Comparison of ENCODE assay signal across 21 mouse cellular contexts in the genomic region with DNA sequence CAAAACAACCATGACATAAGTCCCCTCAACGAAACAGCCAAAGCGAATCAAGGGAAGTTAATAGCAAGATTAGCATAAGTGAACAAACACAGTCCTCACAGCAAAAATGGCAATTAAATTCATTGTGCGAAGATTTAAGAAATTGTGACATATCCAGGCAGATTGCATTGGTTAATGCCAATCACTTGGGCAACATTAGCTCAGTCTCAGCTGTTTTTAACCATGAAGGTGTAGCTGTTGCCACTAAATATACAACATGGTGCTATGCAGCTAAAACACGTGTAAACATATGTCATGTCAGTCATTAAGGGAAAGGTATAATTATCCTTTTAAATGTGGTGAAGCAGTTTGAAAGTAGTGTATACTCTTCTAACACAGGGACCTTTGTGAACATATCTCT.
"Had no signal": no experiment of that assay in that cellular context is flagged by ENCODE, and none has a peak within 500 bp of the region (broad histone marks: within the 10 kb centered on the region; RNA-seq: fewer than 3 reads in every experiment).

No protein-coding gene starts in this region.

- H3K27me3 ChIP-seq: lung, embryonic 15.5 days; midbrain, embryonic 12.5 days; neural tube, embryonic 13.5 days; neural tube, embryonic 15.5 days had no signal

- H3K36me3 ChIP-seq: lung, embryonic 15.5 days; midbrain, embryonic 10.5 days; midbrain, embryonic 12.5 days; neural tube, embryonic 13.5 days; neural tube, embryonic 15.5 days had no signal

- H3K9me3 ChIP-seq: lung, embryonic 15.5 days; midbrain, embryonic 10.5 days; midbrain, embryonic 12.5 days; neural tube, embryonic 13.5 days; neural tube, embryonic 15.5 days had no signal

- DNase-seq: liver, postnatal 0 days; lung, adult 2 months; lung, postnatal 14 days; lung, postnatal 36 days; midbrain, embryonic 14.5 days; retina, postnatal 1 day; right cerebral cortex, adult 18-20 months; right cerebral cortex, postnatal 25 days; right cerebral cortex, postnatal 4 days; spleen, adult 18-20 months; thymus, adult 18-20 months; thymus, postnatal 14 days; thymus, postnatal 36 days had no signal

- ATAC-seq: liver, postnatal 0 days; lung, postnatal 0 days; midbrain, embryonic 16.5 days had no signal

- H3K27ac ChIP-seq: lung, embryonic 15.5 days; midbrain, embryonic 10.5 days; midbrain, embryonic 12.5 days; neural tube, embryonic 13.5 days; neural tube, embryonic 15.5 days had no signal

- H3K4me2 ChIP-seq: lung, embryonic 15.5 days; midbrain, embryonic 12.5 days; neural tube, embryonic 13.5 days; neural tube, embryonic 15.5 days had no signal

- H3K9ac ChIP-seq: liver, postnatal 0 days; lung, embryonic 15.5 days; midbrain, embryonic 12.5 days; neural tube, embryonic 13.5 days; neural tube, embryonic 15.5 days had no signal

- H3K4me1 ChIP-seq: lung, embryonic 15.5 days; midbrain, embryonic 10.5 days; midbrain, embryonic 12.5 days; neural tube, embryonic 13.5 days; neural tube, embryonic 15.5 days had no signal

- H3K4me3 ChIP-seq: lung, embryonic 15.5 days; midbrain, embryonic 10.5 days; midbrain, embryonic 12.5 days; myocyte; neural tube, embryonic 13.5 days; neural tube, embryonic 15.5 days had no signal
